Mouse (Mus musculus) liver, adult 2 months (tissue): ENCODE data around the gene Babam2. TPM values are rescaled to one million over a fixed set of nuclear protein-coding genes. Genes with fewer than 3 reads are reported as not detected.
A peak's percentile ranks its signal among the peaks of the same experiment; 100 is the strongest.

Source experiments
- DNase-seq: peaks from one replicate; pipeline ENCODE4 v3.0.0-alpha.2; 2011; ENCODE audit warnings: low read depth, low spot score; ENCODE audit errors: extremely low read depth
- H3K27ac ChIP-seq: fragments of 200-500 bp; replicated peaks from 2 replicates; pipeline ENCODE4 v1.5.1; 2012; ENCODE audit warnings: low read depth, mild to moderate bottlenecking, control low read depth, inconsistent platforms, low read length; ENCODE audit not compliant: insufficient read depth
- H3K27me3 ChIP-seq: fragments of 200-500 bp; 2 replicates; pipeline ENCODE4 v1.6.1; 2012; ENCODE audit warnings: mild to moderate bottlenecking, moderate library complexity, low read length, inconsistent platforms; ENCODE audit not compliant: control insufficient read depth, insufficient read depth
- H3K36me3 ChIP-seq: fragments of 200-500 bp; 2 replicates; pipeline ENCODE4 v1.6.1; 2012; ENCODE audit warnings: low read length, inconsistent platforms; ENCODE audit not compliant: control insufficient read depth, insufficient read depth
- H3K4me1 ChIP-seq: fragments of 200-500 bp; 2 replicates; pipeline ENCODE4 v1.6.1; 2011; ENCODE audit warnings: low read length; ENCODE audit not compliant: control insufficient read depth, insufficient read depth
- H3K4me3 ChIP-seq: fragments of 200-500 bp; 2 replicates; pipeline ENCODE4 v1.5.1; 2011; ENCODE audit warnings: low read depth, mild to moderate bottlenecking, control low read depth, low read length, moderate library complexity; ENCODE audit not compliant: insufficient read depth
- H3K79me2 ChIP-seq: fragments of 200-500 bp; 2 replicates; pipeline ENCODE4 v1.6.1; 2012; ENCODE audit warnings: inconsistent platforms, mild to moderate bottlenecking, low read length, moderate library complexity; ENCODE audit not compliant: control insufficient read depth, insufficient read depth
- H3K9ac ChIP-seq: fragments of 200-500 bp; 2 replicates; pipeline ENCODE4 v1.6.1; 2012; ENCODE audit warnings: low read depth, mild to moderate bottlenecking, control low read depth, inconsistent platforms, low read length
- CTCF ChIP-seq: fragments of 200-500 bp; IDR thresholded peaks from 2 replicates; pipeline ENCODE4 v1.5.1; 2011; ENCODE audit warnings: low read depth, low read length, control low read depth
- POLR2A ChIP-seq: fragments of 200-500 bp; IDR thresholded peaks from 2 replicates; pipeline ENCODE4 v1.6.1; 2011; ENCODE audit warnings: low read length, control low read depth; ENCODE audit not compliant: insufficient read depth; ENCODE audit errors: extremely low read depth
- WGBS: fragments of 180-500 bp; shearing (Covaris S2); methylation state at CpG from one replicate; pipeline ENCODE4 v1.1.7; 2018; 5-methylcytosine and 5-hydroxymethylcytosine counted together
- polyA plus RNA-seq: library from polyadenylated mRNA; depleted of rRNA; stranded (reverse); fragments of >200 nt; gene quantifications from 2 replicates; pipeline ENCODE4 v1.2.3, GENCODE M21; 2012
- total RNA-seq: library from RNA; depleted of rRNA; stranded (reverse); fragments of >200 nt; gene quantifications from 2 replicates; pipeline ENCODE4 v1.2.3, GENCODE M21; 2014

Babam2 gene
- total and polyA plus RNA-seq, 2 experiments, result 18.9 to 20.1 TPM

GRCm38 (mm10) chr5:31892631-31893030 lies 195.1 kb downstream of the Babam2 start:
- no peaks in the 10 kb centered on the region for H3K27me3 ChIP-seq
- H3K36me3 ChIP-seq, result no peaks in the 10 kb centered on the region
- no peak overlapping the region for H3K27ac ChIP-seq
- H3K4me3 ChIP-seq, result no peak overlapping the region
- no peaks in the 10 kb centered on the region for H3K79me2 ChIP-seq
- no peaks in the 10 kb centered on the region for H3K4me1 ChIP-seq
- WGBS, result 98% methylated on average over 4 of the region's 4 CpGs
- no peak for DNase-seq
- TF ChIP-seq CTCF, result no peak
- TF ChIP-seq POLR2A, result no peak
- no peak overlapping the region for H3K9ac ChIP-seq

- H3K9ac ChIP-seq, result no peak overlapping the region
- no peaks in the 10 kb centered on the region for H3K79me2 ChIP-seq
- no peaks in the 10 kb centered on the region for H3K27me3 ChIP-seq
- H3K36me3 ChIP-seq, result no peaks in the 10 kb centered on the region
- H3K4me3 ChIP-seq, result no peak overlapping the region
- WGBS, result 82% methylated on average over 3 of the region's 3 CpGs
- H3K27ac ChIP-seq, result no peak overlapping the region
- no peaks in the 10 kb centered on the region for H3K4me1 ChIP-seq
- peak; percentile 25 for DNase-seq
- TF ChIP-seq POLR2A (no peak), CTCF (no peak)
These were observed 202.4 kb downstream of the Babam2 start for GRCm38 (mm10) chr5:31899901-31900300.

GRCm38 (mm10) chr5:31902144-31902543 lies 204.7 kb downstream of the Babam2 start:
- H3K4me3 ChIP-seq, result no peak overlapping the region
- H3K79me2 ChIP-seq, result no peaks in the 10 kb centered on the region
- H3K27ac ChIP-seq, result no peak overlapping the region
- no peaks in the 10 kb centered on the region for H3K27me3 ChIP-seq
- TF ChIP-seq POLR2A (no peak), CTCF (no peak)
- H3K4me1 ChIP-seq, result no peaks in the 10 kb centered on the region
- H3K9ac ChIP-seq, result no peak overlapping the region
- DNase-seq, result no peak
- 85% methylated on average over 2 of the region's 2 CpGs for WGBS
- no peaks in the 10 kb centered on the region for H3K36me3 ChIP-seq

- no peak for DNase-seq
- Histone ChIP-seq H3K79me2 (no peaks in the 10 kb centered on the region), H3K36me3 (no peaks in the 10 kb centered on the region), H3K27me3 (no peaks in the 10 kb centered on the region), H3K27ac (no peak overlapping the region), H3K4me1 (no peaks in the 10 kb centered on the region; the same call in 1 of the 2 replicates), H3K4me3 (no peak overlapping the region), H3K9ac (no peak overlapping the region)
- TF ChIP-seq CTCF (no peak), POLR2A (no peak)
- 96% methylated on average over 5 of the region's 5 CpGs for WGBS
These were observed 205.4 kb downstream of the Babam2 start for GRCm38 (mm10) chr5:31902891-31903290.

- no peak overlapping the region for H3K9ac ChIP-seq
- H3K79me2 ChIP-seq, result no peaks in the 10 kb centered on the region
- H3K27me3 ChIP-seq, result no peaks in the 10 kb centered on the region
- no peaks in the 10 kb centered on the region for H3K36me3 ChIP-seq
- no peak for DNase-seq
- H3K4me1 ChIP-seq, result no peaks in the 10 kb centered on the region; the same call in 1 of the 2 replicates
- no peak overlapping the region for H3K4me3 ChIP-seq
- TF ChIP-seq POLR2A (no peak), CTCF (no peak)
- 88% methylated on average over 6 of the region's 6 CpGs for WGBS
- H3K27ac ChIP-seq, result no peak overlapping the region
These were observed 207.6 kb downstream of the Babam2 start for GRCm38 (mm10) chr5:31904968-31905683.

- Histone ChIP-seq H3K36me3 (no peaks in the 10 kb centered on the region), H3K4me3 (no peak overlapping the region), H3K9ac (no peak overlapping the region), H3K79me2 (no peaks in the 10 kb centered on the region), H3K27ac (no peak overlapping the region), H3K27me3 (no peaks in the 10 kb centered on the region), H3K4me1 (no peaks in the 10 kb centered on the region; the same call in 1 of the 2 replicates)
- no peak for DNase-seq
- TF ChIP-seq POLR2A (no peak), CTCF (no peak)
- 96% methylated on average over 7 of the region's 7 CpGs for WGBS
These were observed 208.3 kb downstream of the Babam2 start for GRCm38 (mm10) chr5:31905808-31906207.
